Mouse (Mus musculus): Measurements from ENCODE around the gene Wnk2.

- TF ChIP-seq POLR2A (IDR thresholded peaks at IDR 0.05; ENCODE audit: insufficient read depth, low read depth, low read length) = no peak
- no peak for TF ChIP-seq CTCF (IDR thresholded peaks at IDR 0.05)
- no peak for TF ChIP-seq EP300 (IDR thresholded peaks at IDR 0.05; ENCODE audit: insufficient read depth, low read depth, low read length)
Observed at GRCm38 (mm10) chr13:49090176-49090575, 57.6 kb downstream of the Wnk2 start.
